In the genomic region with DNA sequence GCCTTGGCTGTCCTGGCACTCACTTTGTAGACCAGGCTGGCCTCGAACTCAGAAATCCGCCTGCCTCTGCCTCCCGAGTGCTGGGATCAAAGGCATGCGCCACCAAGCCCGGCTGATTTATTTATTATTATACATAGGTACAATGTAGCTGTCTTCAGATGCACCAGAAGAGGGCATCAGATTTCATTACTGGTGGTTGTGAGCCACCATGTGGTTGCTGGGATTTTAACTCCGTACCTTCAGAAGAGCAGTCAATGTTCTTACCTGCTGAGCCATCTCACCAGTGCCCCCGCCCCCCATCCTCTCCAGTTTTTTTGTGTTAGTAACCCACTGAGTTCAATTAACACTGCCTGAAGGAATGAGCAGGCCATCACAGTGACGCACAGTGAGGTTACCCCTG, we compare ENCODE assay signal across 8 mouse cellular contexts. TPM values are rescaled to one million over a fixed set of nuclear protein-coding genes. Genes with fewer than 3 reads are reported as not detected.
A peak's percentile ranks its signal among the peaks of the same experiment; 100 is the strongest.
DNase-seq lines count a peak whose midpoint lies in the region; ATAC-seq and TF ChIP-seq lines count a peak whose summit lies in the region.
"Not testable (repeated sequence)": the region's sequence is repeated elsewhere in the genome, so short reads cannot be mapped to it uniquely, and the experiment has no call there.

No protein-coding gene starts in this region.

- not testable (repeated sequence) for H3K4me2 ChIP-seq in forebrain, postnatal 0 days (ENCODE audit: low read depth); hindbrain, postnatal 0 days (ENCODE audit: low read depth, low read length); lung, postnatal 0 days (replicated peaks; ENCODE audit: low read depth, low read length); stomach, postnatal 0 days (replicated peaks; ENCODE audit: low read depth)

- not testable (repeated sequence) for H3K27ac ChIP-seq in forebrain, postnatal 0 days (ENCODE audit: low read depth, low read length); hindbrain, postnatal 0 days; layer of hippocampus, adult 2 months; lung, postnatal 0 days (ENCODE audit: low read length); stomach, postnatal 0 days (replicated peaks)

- H3K36me3 ChIP-seq in forebrain, postnatal 0 days (ENCODE audit: insufficient read depth); hindbrain, postnatal 0 days (ENCODE audit: insufficient read depth, low read length); lung, postnatal 0 days (ENCODE audit: insufficient read depth, low read length); stomach, postnatal 0 days (ENCODE audit: control insufficient read depth, insufficient read depth, low read length): not testable (repeated sequence)

- DNase-seq in A20 (ENCODE audit: low read depth, low spot score): peak; percentile 66
- peak; percentile 74 for DNase-seq in ES-CJ7 (ENCODE audit: low read depth, low spot score)
- peak; percentile 16 for DNase-seq in cerebellum, adult 11 months
- DNase-seq in forebrain, postnatal 0 days; hindbrain, postnatal 0 days (ENCODE audit: low spot score); layer of hippocampus, adult 2 months (ENCODE audit: low spot score in 2 of 2); lung, postnatal 0 days (ENCODE audit: low spot score); stomach, postnatal 0 days (ENCODE audit: low spot score): not testable (repeated sequence)

- 83% methylated on average over 8 of the region's 8 CpGs for WGBS in forebrain, postnatal 0 days
- WGBS in hindbrain, postnatal 0 days: 87% methylated on average over 8 of the region's 8 CpGs
- WGBS in lung, postnatal 0 days: 81% methylated on average over 8 of the region's 8 CpGs
- 85% methylated on average over 8 of the region's 8 CpGs for WGBS in stomach, postnatal 0 days

- not testable (repeated sequence) for ATAC-seq in forebrain, postnatal 0 days; hindbrain, postnatal 0 days; lung, postnatal 0 days; stomach, postnatal 0 days (ENCODE audit: low FRiP score, low TSS enrichment)

- not testable (repeated sequence) for TF ChIP-seq EP300 in lung, postnatal 0 days (IDR thresholded peaks at IDR 0.05); stomach, postnatal 0 days (optimal IDR thresholded peaks at IDR 0.05)

- H3K27me3 ChIP-seq in forebrain, postnatal 0 days (ENCODE audit: insufficient read depth, low read length); hindbrain, postnatal 0 days (ENCODE audit: insufficient read depth, low read length); lung, postnatal 0 days (replicated peaks; ENCODE audit: insufficient read depth, low read length); stomach, postnatal 0 days (ENCODE audit: control insufficient read depth, insufficient read depth, low read length): not testable (repeated sequence)

- peak; percentile 35; the same call in 1 of the 2 replicates for TF ChIP-seq CTCF in forebrain, postnatal 0 days (IDR thresholded peaks at IDR 0.05; ENCODE audit: low read depth)
- peak; percentile 43 for TF ChIP-seq CTCF in hindbrain, postnatal 0 days (IDR thresholded peaks at IDR 0.05; ENCODE audit: low read depth)
- peak; percentile 61 for TF ChIP-seq CTCF in layer of hippocampus, adult 2 months (conservative IDR thresholded peaks at IDR 0.05)
- TF ChIP-seq CTCF in lung, postnatal 0 days (IDR thresholded peaks at IDR 0.05): peak; percentile 46
- peak; percentile 55 for TF ChIP-seq CTCF in stomach, postnatal 0 days (IDR thresholded peaks at IDR 0.05; ENCODE audit: low read depth)

- H3K4me3 ChIP-seq in forebrain, postnatal 0 days (ENCODE audit: low read depth, low read length); hindbrain, postnatal 0 days (ENCODE audit: low read length); layer of hippocampus, adult 2 months; lung, postnatal 0 days (ENCODE audit: low read depth, low read length); stomach, postnatal 0 days (ENCODE audit: low read depth, low read length): not testable (repeated sequence)

- peaks cover 13% of the 10 kb centered on the region; the same call in 1 of the 2 replicates for H3K4me1 ChIP-seq in forebrain, postnatal 0 days (ENCODE audit: insufficient read depth)
- H3K4me1 ChIP-seq in hindbrain, postnatal 0 days (ENCODE audit: insufficient read depth, low read length): peaks cover 18% of the 10 kb centered on the region
- H3K4me1 ChIP-seq in lung, postnatal 0 days (ENCODE audit: insufficient read depth, low read depth, low read length); stomach, postnatal 0 days (replicated peaks; ENCODE audit: control insufficient read depth, insufficient read depth): not testable (repeated sequence)

- not testable (repeated sequence) for H3K9ac ChIP-seq in forebrain, postnatal 0 days; hindbrain, postnatal 0 days (replicated peaks; ENCODE audit: low read length); lung, postnatal 0 days (replicated peaks; ENCODE audit: low read depth); stomach, postnatal 0 days (ENCODE audit: low read length)

- H3K9me3 ChIP-seq in forebrain, postnatal 0 days (ENCODE audit: low read length); hindbrain, postnatal 0 days (ENCODE audit: low read length); lung, postnatal 0 days (ENCODE audit: low read length); stomach, postnatal 0 days (ENCODE audit: control insufficient read depth, low read length): not testable (repeated sequence)

RNA-seq across cellular contexts. Expression of gene Cltb, which starts 2.0 kb away (rescaled TPM):
- total RNA-seq in forebrain, postnatal 0 days (2014; rRNA removed): 224 and 233 TPM in 2 replicates
- 278 and 284 TPM in 2 replicates for polyA plus RNA-seq in forebrain, postnatal 0 days (2015; fragmentation: Nextera tagmentation; extraction: Ambion mirVana)
- 184 and 189 TPM in 2 replicates for total RNA-seq in hindbrain, postnatal 0 days (2014; rRNA removed)
- polyA plus RNA-seq in hindbrain, postnatal 0 days (2015; fragmentation: Nextera tagmentation; extraction: Ambion mirVana): 312 and 318 TPM in 2 replicates
- total RNA-seq in layer of hippocampus, adult 2 months (2021): 100 to 1,000 TPM; 252 to 268 TPM
- 104 and 118 TPM in 2 replicates for polyA plus RNA-seq in lung, postnatal 0 days (2015; fragmentation: Nextera tagmentation; extraction: Ambion mirVana)
- 156 and 160 TPM in 2 replicates for polyA plus RNA-seq in stomach, postnatal 0 days (2015; fragmentation: Nextera tagmentation; extraction: Ambion mirVana)

RNA-seq across cellular contexts. Expression of gene Faf2, which starts 8.4 kb away (rescaled TPM):
- total RNA-seq in forebrain, postnatal 0 days (2014; rRNA removed): 54.5 and 60.5 TPM in 2 replicates
- 35.0 and 49.3 TPM in 2 replicates for polyA plus RNA-seq in forebrain, postnatal 0 days (2015; fragmentation: Nextera tagmentation; extraction: Ambion mirVana)
- total RNA-seq in hindbrain, postnatal 0 days (2014; rRNA removed): 39.5 and 41.9 TPM in 2 replicates
- 64.0 and 65.0 TPM in 2 replicates for polyA plus RNA-seq in hindbrain, postnatal 0 days (2015; fragmentation: Nextera tagmentation; extraction: Ambion mirVana)
- total RNA-seq in layer of hippocampus, adult 2 months (2021): 10 to 100 TPM; 54.2 to 59.8 TPM
- 52.1 and 53.7 TPM in 2 replicates for polyA plus RNA-seq in lung, postnatal 0 days (2015; fragmentation: Nextera tagmentation; extraction: Ambion mirVana)
- polyA plus RNA-seq in stomach, postnatal 0 days (2015; fragmentation: Nextera tagmentation; extraction: Ambion mirVana): 46.4 and 50.6 TPM in 2 replicates

RNA-seq across cellular contexts. Expression of gene Higd2a, which starts 23.1 kb away (rescaled TPM):
- 110 and 148 TPM in 2 replicates for total RNA-seq in forebrain, postnatal 0 days (2014; rRNA removed)
- polyA plus RNA-seq in forebrain, postnatal 0 days (2015; fragmentation: Nextera tagmentation; extraction: Ambion mirVana): 326 and 343 TPM in 2 replicates
- 177 and 187 TPM in 2 replicates for total RNA-seq in hindbrain, postnatal 0 days (2014; rRNA removed)
- 355 and 362 TPM in 2 replicates for polyA plus RNA-seq in hindbrain, postnatal 0 days (2015; fragmentation: Nextera tagmentation; extraction: Ambion mirVana)
- 100 to 1,000 TPM; 163 to 167 TPM for total RNA-seq in layer of hippocampus, adult 2 months (2021)
- polyA plus RNA-seq in lung, postnatal 0 days (2015; fragmentation: Nextera tagmentation; extraction: Ambion mirVana): 243 and 247 TPM in 2 replicates
- 282 and 289 TPM in 2 replicates for polyA plus RNA-seq in stomach, postnatal 0 days (2015; fragmentation: Nextera tagmentation; extraction: Ambion mirVana)

RNA-seq across cellular contexts. Expression of gene Nop16, which starts 23.3 kb away (rescaled TPM):
- 37.5 and 44.6 TPM in 2 replicates for total RNA-seq in forebrain, postnatal 0 days (2014; rRNA removed)
- 58.0 and 64.6 TPM in 2 replicates for polyA plus RNA-seq in forebrain, postnatal 0 days (2015; fragmentation: Nextera tagmentation; extraction: Ambion mirVana)
- total RNA-seq in hindbrain, postnatal 0 days (2014; rRNA removed): 19.7 and 24.5 TPM in 2 replicates
- polyA plus RNA-seq in hindbrain, postnatal 0 days (2015; fragmentation: Nextera tagmentation; extraction: Ambion mirVana): 49.9 and 53.0 TPM in 2 replicates
- 10 to 100 TPM; 24.8 to 28.1 TPM for total RNA-seq in layer of hippocampus, adult 2 months (2021)
- 29.4 and 31.0 TPM in 2 replicates for polyA plus RNA-seq in lung, postnatal 0 days (2015; fragmentation: Nextera tagmentation; extraction: Ambion mirVana)
- polyA plus RNA-seq in stomach, postnatal 0 days (2015; fragmentation: Nextera tagmentation; extraction: Ambion mirVana): 51.2 and 53.5 TPM in 2 replicates

RNA-seq across cellular contexts. Expression of gene Arl10, which starts 38.3 kb away (rescaled TPM):
- total RNA-seq in forebrain, postnatal 0 days (2014; rRNA removed): 123 and 163 TPM in 2 replicates
- 58.3 and 69.5 TPM in 2 replicates for polyA plus RNA-seq in forebrain, postnatal 0 days (2015; fragmentation: Nextera tagmentation; extraction: Ambion mirVana)
- total RNA-seq in hindbrain, postnatal 0 days (2014; rRNA removed): 159 and 240 TPM in 2 replicates
- 66.3 and 69.7 TPM in 2 replicates for polyA plus RNA-seq in hindbrain, postnatal 0 days (2015; fragmentation: Nextera tagmentation; extraction: Ambion mirVana)
- total RNA-seq in layer of hippocampus, adult 2 months (2021): 10 to 100 TPM; 30.5 to 34.0 TPM
- polyA plus RNA-seq in lung, postnatal 0 days (2015; fragmentation: Nextera tagmentation; extraction: Ambion mirVana): 19.1 and 21.4 TPM in 2 replicates
- 13.3 and 14.4 TPM in 2 replicates for polyA plus RNA-seq in stomach, postnatal 0 days (2015; fragmentation: Nextera tagmentation; extraction: Ambion mirVana)
